Mouse (Mus musculus) adrenal gland, postnatal 25 days (tissue): ENCODE measurements around the gene BC055324. TPM values are rescaled to one million over a fixed set of nuclear protein-coding genes. Genes with fewer than 3 reads are reported as not detected.
"Not testable (repeated sequence)": the region's sequence is repeated elsewhere in the genome, so short reads cannot be mapped to it uniquely, and the experiment has no call there.

ENCODE experiments used
- DNase-seq: peaks from one replicate; pipeline ENCODE4 v3.0.0; 2021; ENCODE audit warnings: mixed read lengths
- long read RNA-seq: library from polyadenylated mRNA; stranded (forward); transcript quantifications from one replicate; pipeline ENCODE4 v2.0.0, GENCODE M21; 2021
- total RNA-seq: library from RNA; stranded (reverse); gene quantifications from 2 replicates; pipeline ENCODE4 v1.2.3, GENCODE M21; 2021

The BC055324 gene
- total RNA-seq, result 2.3 and 2.9 TPM in 2 replicates
- long read RNA-seq, partial matches to known transcripts, result 1 of 3 reads
- long read RNA-seq, other reads (novel, unspliced or antisense), result 1 of 3 reads

DNA sequence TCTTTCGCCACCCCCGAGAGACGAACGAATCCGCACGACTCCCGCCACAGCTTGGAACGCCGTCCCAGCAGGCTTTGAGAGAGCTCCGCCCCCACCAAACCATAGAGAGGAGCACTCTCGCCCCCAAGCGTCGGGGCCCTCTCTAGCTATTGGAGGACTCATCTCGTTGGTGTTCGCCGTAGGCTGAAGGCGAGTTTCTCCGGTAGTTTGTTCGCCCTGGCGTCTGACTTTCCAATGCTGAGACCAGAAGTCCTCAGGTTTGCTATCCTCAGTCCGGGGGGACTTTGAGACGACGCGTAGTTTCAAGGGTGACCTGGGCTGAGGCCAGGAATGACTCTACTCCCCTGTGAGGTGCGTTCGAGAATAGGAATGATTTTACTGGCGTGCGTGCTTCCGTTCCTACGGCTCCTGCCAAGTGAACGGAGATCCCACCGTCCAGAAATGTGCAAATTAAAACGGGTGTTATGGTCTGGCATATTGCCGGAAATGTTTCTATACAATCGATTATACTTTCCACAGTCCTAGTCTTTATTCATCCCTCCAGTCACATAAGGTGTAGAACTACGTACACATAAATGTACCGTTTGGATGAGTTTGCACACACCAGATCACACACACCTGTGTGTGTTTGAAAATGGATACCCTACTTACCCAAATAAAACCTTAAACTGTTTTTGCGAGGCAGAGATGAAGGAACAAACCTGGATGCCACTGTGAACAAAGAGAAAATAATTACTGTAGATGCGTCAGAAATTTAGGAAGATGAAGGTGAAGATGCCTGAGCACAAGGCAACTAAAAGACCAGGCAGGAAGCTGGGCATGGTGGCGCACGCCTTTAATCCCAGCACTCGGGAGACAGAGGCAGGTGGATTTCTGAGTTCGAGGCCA is at the start of gene BC055324, which contains the start of gene Mettl18:
BC055324 (minus strand) TSS at position 76 of the 888 bp plus-strand sequence.
Mettl18 (plus strand) TSS at position 169 of the 888 bp plus-strand sequence.
- peak; percentile 87 for DNase-seq

DNA sequence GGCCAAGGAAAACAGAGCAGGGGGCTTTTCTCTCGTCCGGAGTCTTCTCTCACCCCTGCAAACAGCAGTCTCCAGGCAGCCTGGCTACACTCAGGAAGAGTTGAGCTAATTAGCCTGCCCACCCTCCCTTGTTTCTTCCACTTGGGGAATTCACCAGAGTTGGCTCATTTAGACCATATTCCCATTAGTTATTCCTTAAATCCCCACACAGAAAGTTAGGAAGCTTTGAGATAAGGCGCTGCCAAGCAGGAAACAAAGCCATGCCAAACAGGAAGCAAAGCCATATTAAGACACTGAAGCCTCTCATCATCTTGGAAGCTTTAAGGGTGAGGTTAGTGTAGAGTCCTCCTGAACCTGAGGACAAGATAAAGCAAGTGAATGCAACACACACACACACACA is 49.0 kb upstream of the BC055324 start:
- no peak for DNase-seq

GRCm38 (mm10) chr1:164040385-164041135 is 46.0 kb upstream of the BC055324 start:
- DNase-seq, result no peak

GRCm38 (mm10) chr1:164027416-164027815 is 32.8 kb upstream of the BC055324 start:
- DNase-seq, result peak; percentile 5

- DNase-seq, result no peak
Observed at GRCm38 (mm10) chr1:164025685-164026084, 31.1 kb upstream of the BC055324 start.

GRCm38 (mm10) chr1:164022106-164022505 is 27.5 kb upstream of the BC055324 start:
- not testable (repeated sequence) for DNase-seq

- not testable (repeated sequence) for DNase-seq
Observed at GRCm38 (mm10) chr1:164020746-164021145, 26.1 kb upstream of the BC055324 start.

DNA sequence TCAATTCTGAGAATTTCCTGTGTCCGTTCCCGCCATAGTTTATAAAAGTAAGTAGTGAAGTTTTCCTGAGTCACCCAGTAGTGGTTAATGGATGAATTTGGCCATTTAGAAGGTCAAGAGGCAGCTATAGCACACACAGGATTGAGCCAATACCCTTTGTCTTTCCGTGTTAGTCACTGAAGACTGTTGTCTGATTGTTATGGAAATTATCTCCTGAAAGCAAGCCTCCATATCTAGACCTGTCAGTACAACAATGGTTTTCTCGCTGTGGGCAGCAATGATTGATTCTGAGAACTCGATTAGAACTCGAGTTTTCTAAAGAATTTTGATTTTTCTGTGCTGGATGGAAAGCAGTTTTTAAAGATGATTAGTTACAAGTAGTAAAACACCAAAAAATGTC is 25.2 kb upstream of the BC055324 start:
- no peak for DNase-seq

- no peak for DNase-seq
Observed at GRCm38 (mm10) chr1:164018221-164018896, 23.8 kb upstream of the BC055324 start.

- DNase-seq, result no peak
Observed at GRCm38 (mm10) chr1:164014616-164015015, 20.0 kb upstream of the BC055324 start.

DNA sequence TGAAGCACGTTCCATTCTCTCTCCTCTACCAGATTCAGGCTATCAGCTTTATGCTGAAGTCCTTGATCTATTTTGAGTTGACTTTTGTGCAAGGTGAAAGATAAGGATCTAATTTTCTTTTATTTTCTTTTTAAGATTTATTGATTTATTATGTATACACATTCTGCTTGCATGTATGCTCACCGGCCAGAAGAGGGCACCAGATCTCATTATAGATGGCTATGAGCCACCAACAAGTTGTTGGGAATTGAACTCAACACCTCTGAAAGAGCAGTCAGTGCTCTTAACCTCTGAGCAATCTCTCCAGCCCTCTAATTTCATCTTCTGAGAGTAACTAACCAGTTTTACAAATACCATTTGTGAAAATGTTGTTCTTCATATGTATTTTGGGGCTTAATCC is 14.6 kb upstream of the BC055324 start:
- peak; percentile 40 for DNase-seq

DNA sequence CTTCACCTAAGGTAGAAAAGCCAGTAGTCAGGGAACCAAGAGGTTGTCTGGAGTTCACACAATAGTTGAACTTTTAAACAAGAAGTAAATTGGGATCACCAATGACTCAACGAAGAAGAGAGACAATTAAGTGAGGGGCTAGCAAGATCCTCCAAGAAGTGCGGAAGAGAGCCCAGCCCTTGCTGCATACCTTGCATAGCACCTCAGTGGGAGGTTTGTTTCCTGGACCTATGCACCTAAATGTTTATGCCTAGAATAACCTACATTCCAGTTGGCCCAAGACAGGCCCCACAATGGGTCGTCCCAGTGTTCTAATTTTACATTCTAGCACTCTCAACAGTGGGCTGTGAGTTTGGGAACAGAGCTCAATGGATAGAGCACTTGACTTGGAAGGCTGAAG is 9.7 kb upstream of the BC055324 start:
- no peak for DNase-seq

DNA sequence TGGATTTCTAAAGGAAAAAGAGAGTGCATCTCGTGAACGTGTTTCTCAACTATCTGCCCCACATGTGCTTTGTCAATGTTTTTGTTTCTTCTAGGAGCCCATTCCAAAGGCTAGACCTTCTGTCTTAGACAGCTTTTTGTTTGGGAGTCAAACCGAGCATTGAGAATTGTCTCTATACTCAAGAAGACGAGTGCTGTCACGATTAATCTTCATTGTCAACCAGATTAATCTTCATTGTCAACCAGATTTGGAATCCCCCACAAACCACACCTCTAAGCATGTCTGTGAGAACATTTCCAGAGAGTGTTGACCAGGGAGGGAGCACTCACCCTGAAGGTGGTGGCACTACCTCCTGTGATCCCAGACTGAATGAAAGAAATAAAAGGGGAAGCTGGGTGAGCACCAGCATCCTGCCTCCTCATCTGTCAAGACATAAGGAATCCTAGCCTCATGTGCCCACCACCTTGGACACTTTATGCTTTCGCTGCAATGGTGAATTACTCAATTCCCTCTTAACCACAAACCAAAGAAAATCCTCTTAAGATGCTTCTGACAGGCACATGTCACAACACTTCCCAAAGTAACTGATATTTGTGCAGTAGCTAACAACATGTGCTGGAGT is 7.3 kb upstream of the BC055324 start:
- no peak for DNase-seq

GRCm38 (mm10) chr1:163995609-163995913 is 965 bp upstream of the BC055324 start:
- DNase-seq, result no peak

GRCm38 (mm10) chr1:163994173-163994720 is 349 bp downstream of the BC055324 start:
- no peak for DNase-seq

- no peak for DNase-seq
Observed at GRCm38 (mm10) chr1:163992371-163992770, 2.2 kb downstream of the BC055324 start.

DNA sequence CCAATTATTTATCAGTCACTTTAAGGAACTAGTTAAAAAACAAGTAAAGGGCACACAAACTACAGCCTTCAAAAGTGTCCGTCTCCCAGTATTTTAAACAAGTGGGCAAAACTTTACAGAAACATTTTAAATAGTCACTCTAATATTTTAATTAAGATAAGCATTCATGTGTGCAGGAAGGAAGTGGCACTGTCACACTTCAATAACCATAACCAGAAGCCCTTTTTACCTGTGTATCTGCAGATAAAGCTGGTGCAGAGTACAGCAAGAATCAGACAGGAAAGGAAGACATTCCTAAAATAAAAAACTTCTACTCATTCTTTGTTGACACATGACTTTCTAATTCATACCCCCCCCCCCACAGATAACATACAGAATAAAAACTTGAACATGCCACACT is 18.1 kb downstream of the BC055324 start:
- no peak for DNase-seq

- no peak for DNase-seq
Observed at GRCm38 (mm10) chr1:163975088-163975487, 19.5 kb downstream of the BC055324 start.

GRCm38 (mm10) chr1:163974471-163974870 is 20.1 kb downstream of the BC055324 start:
- no peak for DNase-seq

- DNase-seq, result no peak
Observed at GRCm38 (mm10) chr1:163964008-163964689, 30.4 kb downstream of the BC055324 start.

DNA sequence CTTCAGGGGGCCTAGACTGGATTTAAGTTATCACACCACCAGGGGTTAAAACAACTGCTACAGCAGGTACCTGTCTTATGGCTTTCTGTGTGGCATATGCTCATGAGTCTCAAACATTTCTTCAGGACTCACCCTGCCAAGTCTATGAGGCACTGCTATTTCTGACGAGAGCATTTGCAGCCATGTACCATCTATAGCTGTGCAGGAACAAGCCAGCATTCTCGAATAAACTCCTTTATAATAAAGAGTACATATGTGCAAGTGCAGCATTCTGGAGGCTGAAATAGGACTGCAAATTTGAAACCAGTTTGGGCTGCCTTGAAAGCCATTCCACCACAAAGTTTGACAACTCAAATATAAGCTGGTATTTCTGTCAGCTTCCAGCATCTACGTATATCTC is 36.6 kb downstream of the BC055324 start:
- DNase-seq, result no peak
